Mouse (Mus musculus) intestine, embryonic 14.5 days (tissue): ENCODE data around the gene Tsen2. TPM values are rescaled to one million over a fixed set of nuclear protein-coding genes. Genes with fewer than 3 reads are reported as not detected.

Experiments used
- ATAC-seq: fragments of 200-750 bp; cut with Nextera tagmentation; replicated peaks from 2 replicates; pipeline ENCODE4 v1.8.0; 2017; ENCODE audit warnings: low read depth, moderate number of reproducible peaks, moderate TSS enrichment, moderate library complexity; ENCODE audit not compliant: low FRiP score, low TSS enrichment
- DNase-seq: peaks from one replicate; pipeline ENCODE4 v3.0.0-alpha.2; 2018; ENCODE audit warnings: low spot score
- H3K27ac ChIP-seq: fragments of 300-500 bp; sonication (generic); 2 replicates; pipeline ENCODE4 v1.5.1; 2014; ENCODE audit warnings: low read depth, mild to moderate bottlenecking, control low read depth
- H3K27me3 ChIP-seq: fragments of 300-500 bp; sonication (generic); replicated peaks from 2 replicates; pipeline ENCODE4 v1.6.1; 2014; ENCODE audit warnings: low read length, control low read depth; ENCODE audit not compliant: control insufficient read depth, insufficient read depth
- H3K36me3 ChIP-seq: fragments of 300-500 bp; sonication (generic); 2 replicates; pipeline ENCODE4 v1.6.1; 2014; ENCODE audit warnings: low read length, control low read depth; ENCODE audit not compliant: control insufficient read depth, insufficient read depth
- H3K4me1 ChIP-seq: fragments of 300-500 bp; sonication (generic); replicated peaks from 2 replicates; pipeline ENCODE4 v1.6.1; 2014; ENCODE audit warnings: low read length, control low read depth, mixed read lengths; ENCODE audit not compliant: control insufficient read depth, insufficient read depth
- H3K4me2 ChIP-seq: fragments of 300-500 bp; sonication (generic); 2 replicates; pipeline ENCODE4 v1.6.1; 2014; ENCODE audit warnings: low read length
- H3K4me3 ChIP-seq: fragments of 300-500 bp; sonication (generic); 2 replicates; pipeline ENCODE4 v1.5.1; 2014; ENCODE audit warnings: low read depth, low read length, control low read depth, mixed read lengths
- H3K9ac ChIP-seq: fragments of 300-500 bp; sonication (generic); 2 replicates; pipeline ENCODE4 v1.6.1; 2014; ENCODE audit warnings: mild to moderate bottlenecking, low read length
- H3K9me3 ChIP-seq: fragments of 300-500 bp; sonication (generic); 2 replicates; pipeline ENCODE4 v1.6.1; 2016; ENCODE audit warnings: low read length, control low read depth; ENCODE audit not compliant: control insufficient read depth
- WGBS: fragments of 180-500 bp; shearing (Covaris S2); extraction: QIAGEN DNeasy Blood & Tissue Kit; methylation state at CpG from one replicate; pipeline ENCODE4 v1.1.7; 2014; 5-methylcytosine and 5-hydroxymethylcytosine counted together
- polyA plus RNA-seq: library from polyadenylated mRNA; unstranded; fragments of >200 nt; fragmentation: Nextera tagmentation; extraction: Ambion mirVana; gene quantifications from 2 replicates; pipeline ENCODE4 v1.2.1, GENCODE M21; 2014

The Tsen2 gene
- polyA plus RNA-seq, 1 experiment from 2014 or later = 32.3 TPM

DNA sequence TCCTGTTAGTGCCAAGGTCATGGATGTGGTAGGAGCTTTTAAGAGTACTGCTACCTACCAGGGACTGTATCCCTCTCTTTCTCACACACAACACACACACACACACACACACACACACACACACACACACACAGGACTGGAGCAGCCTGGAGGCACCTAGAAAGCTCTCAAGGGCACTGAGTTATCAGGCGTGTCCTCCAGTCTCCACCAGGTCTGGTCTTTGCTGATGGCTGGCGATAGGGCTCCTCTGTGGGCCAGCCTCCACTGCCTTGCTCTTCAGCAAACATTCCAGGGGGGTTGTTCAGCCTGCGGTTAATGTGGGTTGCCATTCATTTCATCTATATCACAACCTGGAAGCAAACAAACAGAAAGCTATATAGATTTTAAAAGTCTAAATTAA is 17.0 kb upstream of the Tsen2 start:
- Histone ChIP-seq H3K9ac (no peak overlapping the region), H3K4me3 (no peak overlapping the region), H3K4me1 (no peaks in the 10 kb centered on the region), H3K36me3 (no peaks in the 10 kb centered on the region), H3K27me3 (no peaks in the 10 kb centered on the region), H3K9me3 (no peaks in the 10 kb centered on the region), H3K27ac (no peak overlapping the region), H3K4me2 (no peak overlapping the region)
- 70% methylated on average over 3 of the region's 3 CpGs for WGBS
- no peak for DNase-seq
- ATAC-seq = no peak

- Histone ChIP-seq H3K4me2 (no peak overlapping the region), H3K4me1 (no peaks in the 10 kb centered on the region), H3K9me3 (no peaks in the 10 kb centered on the region), H3K9ac (no peak overlapping the region), H3K27ac (no peak overlapping the region), H3K4me3 (no peak overlapping the region), H3K27me3 (no peaks in the 10 kb centered on the region), H3K36me3 (no peaks in the 10 kb centered on the region)
- WGBS = 93% methylated on average over 4 of the region's 4 CpGs
- ATAC-seq (no peak), DNase-seq (no peak)
These were observed 16.1 kb upstream of the Tsen2 start for GRCm38 (mm10) chr6:115528372-115528771.

DNA sequence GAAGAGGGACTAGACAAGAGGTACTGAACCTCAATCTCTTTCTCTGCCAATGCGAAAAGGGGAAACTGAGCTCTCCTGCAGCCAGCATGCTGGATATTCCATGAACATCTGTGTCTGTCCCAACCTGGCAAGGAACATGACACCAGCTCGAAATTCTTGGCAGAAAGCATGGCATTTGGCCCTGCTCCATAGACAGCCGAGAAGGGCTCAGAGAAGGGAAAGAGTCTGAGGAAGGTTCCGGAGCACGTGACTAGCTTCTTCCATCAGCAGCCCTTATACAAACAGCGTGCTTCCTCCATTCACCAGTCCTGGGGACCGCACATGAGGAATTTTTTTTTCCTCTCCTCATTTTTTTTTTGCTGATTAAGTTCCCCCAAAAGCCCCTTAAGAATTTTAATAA is 9.8 kb upstream of the Tsen2 start:
- DNase-seq = no peak

DNA sequence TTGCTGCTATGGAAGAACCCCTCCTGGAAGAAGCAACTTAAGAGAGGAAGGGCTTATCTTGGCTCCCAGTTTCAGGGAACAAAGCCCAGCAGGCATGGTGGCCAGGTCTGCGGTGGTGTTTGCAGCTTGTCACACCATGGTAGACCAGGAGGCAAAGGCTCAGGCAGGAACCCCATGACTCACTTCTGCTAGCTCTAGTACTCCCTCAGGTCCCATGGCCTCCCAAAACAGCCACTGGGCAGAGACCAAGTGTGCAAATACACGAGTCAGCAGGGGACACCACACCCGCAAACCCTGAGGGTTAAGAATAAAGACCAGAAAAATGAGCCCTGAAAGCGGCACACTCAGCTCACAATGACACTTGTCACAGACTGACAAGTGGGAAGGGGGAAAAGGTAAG is 8.3 kb upstream of the Tsen2 start:
- Histone ChIP-seq H3K9me3 (no peaks in the 10 kb centered on the region), H3K27ac (no peak overlapping the region), H3K4me3 (no peak overlapping the region), H3K9ac (no peak overlapping the region), H3K36me3 (no peaks in the 10 kb centered on the region), H3K4me1 (no peaks in the 10 kb centered on the region), H3K4me2 (no peak overlapping the region), H3K27me3 (no peaks in the 10 kb centered on the region)
- WGBS = 85% methylated on average over 4 of the region's 4 CpGs
- ATAC-seq (no peak), DNase-seq (no peak)

More for the DNA sequence above, 9.8 kb upstream of the Tsen2 start:
- H3K9ac ChIP-seq = no peak overlapping the region
- no peaks in the 10 kb centered on the region for H3K27me3 ChIP-seq
- H3K4me3 ChIP-seq = no peak overlapping the region
- no peaks in the 10 kb centered on the region for H3K9me3 ChIP-seq
- ATAC-seq = no peak
- H3K36me3 ChIP-seq = no peaks in the 10 kb centered on the region
- H3K27ac ChIP-seq = no peak overlapping the region
- H3K4me1 ChIP-seq = no peaks in the 10 kb centered on the region
- H3K4me2 ChIP-seq = no peak overlapping the region
- 63% methylated on average over 7 of the region's 7 CpGs for WGBS

- Histone ChIP-seq H3K27ac (peak overlapping the region; percentile 44; the same call in 1 of the 2 replicates), H3K4me2 (peak overlapping the region; percentile 49), H3K9ac (peak overlapping the region; percentile 38; the same call in 1 of the 2 replicates), H3K4me3 (no peak overlapping the region), H3K9me3 (no peaks in the 10 kb centered on the region), H3K4me1 (peaks cover 4% of the 10 kb centered on the region; the same call in 1 of the 2 replicates), H3K36me3 (no peaks in the 10 kb centered on the region), H3K27me3 (no peaks in the 10 kb centered on the region)
- ATAC-seq (peak; percentile 87), DNase-seq (peak; percentile 97)
- 19% methylated on average over 26 of the region's 26 CpGs for WGBS
These were observed 5.6 kb upstream of the Tsen2 start for GRCm38 (mm10) chr6:115538645-115539429.

DNA sequence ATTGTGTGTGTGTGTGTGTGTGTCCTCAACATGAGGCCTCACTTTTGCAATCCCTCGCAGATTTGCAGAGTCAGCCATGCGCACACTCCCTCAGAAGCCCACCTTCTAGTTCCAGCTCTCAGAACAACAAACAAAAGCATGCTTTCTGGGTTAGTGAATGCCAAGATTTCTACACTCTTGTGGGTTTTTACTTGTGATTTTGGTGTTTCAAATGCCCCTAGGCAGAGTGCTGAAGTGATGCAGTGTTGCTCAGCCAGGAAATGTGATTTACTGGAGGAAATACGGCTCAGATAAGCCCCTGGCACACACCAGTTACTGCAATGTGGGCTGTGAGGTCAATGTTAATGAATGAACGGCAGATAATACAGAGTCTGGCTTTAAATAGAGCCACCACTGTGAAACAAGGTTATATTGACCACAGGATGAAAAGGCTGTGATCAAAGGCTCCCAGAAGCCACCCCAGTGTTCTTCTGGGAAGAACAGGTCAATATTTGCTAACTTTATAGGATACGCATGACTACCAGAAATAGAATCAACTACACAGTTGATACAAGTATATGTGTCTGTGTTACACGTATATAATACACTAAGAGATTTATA is 2.7 kb upstream of the Tsen2 start:
- DNase-seq = no peak
- H3K4me1 ChIP-seq = peaks cover 10% of the 10 kb centered on the region; the same call in 1 of the 2 replicates
- H3K4me3 ChIP-seq = no peak overlapping the region
- peak overlapping the region; percentile 70 for H3K27ac ChIP-seq
- no peak overlapping the region for H3K4me2 ChIP-seq
- H3K9me3 ChIP-seq = no peaks in the 10 kb centered on the region
- no peak for ATAC-seq
- WGBS = 47% methylated on average over 6 of the region's 6 CpGs
- no peak overlapping the region for H3K9ac ChIP-seq
- no peaks in the 10 kb centered on the region for H3K27me3 ChIP-seq
- no peaks in the 10 kb centered on the region for H3K36me3 ChIP-seq

- no peak for DNase-seq
- no peaks in the 10 kb centered on the region for H3K27me3 ChIP-seq
- WGBS = 71% methylated on average over 3 of the region's 3 CpGs
- no peaks in the 10 kb centered on the region for H3K9me3 ChIP-seq
- H3K4me2 ChIP-seq = no peak overlapping the region
- H3K9ac ChIP-seq = no peak overlapping the region
- ATAC-seq = no peak
- no peak overlapping the region for H3K4me3 ChIP-seq
- no peaks in the 10 kb centered on the region for H3K36me3 ChIP-seq
- H3K4me1 ChIP-seq = peaks cover 10% of the 10 kb centered on the region; the same call in 1 of the 2 replicates
- H3K27ac ChIP-seq = peak overlapping the region; percentile 38; the same call in 1 of the 2 replicates
These were observed 2.1 kb upstream of the Tsen2 start for GRCm38 (mm10) chr6:115542341-115542740.

DNA sequence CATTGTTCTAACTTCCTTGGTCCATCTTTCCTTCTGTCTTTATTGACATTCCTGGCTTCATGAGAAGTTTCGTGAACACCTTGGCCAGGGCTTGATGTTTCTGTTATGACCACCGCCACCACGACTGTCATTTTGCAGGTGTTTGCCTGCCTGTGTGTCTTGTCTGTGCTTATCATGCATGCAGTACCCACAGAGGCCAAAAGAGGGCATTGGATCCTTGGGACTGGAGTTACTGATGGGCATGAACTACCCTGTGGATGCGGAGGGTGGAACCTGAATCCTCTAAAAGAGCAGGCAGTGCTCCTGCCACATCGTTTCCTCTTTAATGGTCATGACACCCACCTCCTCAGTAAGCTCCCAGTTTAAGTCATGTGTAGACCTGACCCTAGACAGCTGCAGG is 1.8 kb downstream of the Tsen2 start:
- Histone ChIP-seq H3K9ac (no peak overlapping the region), H3K9me3 (no peaks in the 10 kb centered on the region), H3K36me3 (peaks cover 31% of the 10 kb centered on the region), H3K27ac (no peak overlapping the region), H3K4me3 (no peak overlapping the region), H3K4me2 (no peak overlapping the region), H3K27me3 (no peaks in the 10 kb centered on the region), H3K4me1 (peaks cover 10% of the 10 kb centered on the region; the same call in 1 of the 2 replicates)
- DNase-seq (peak; percentile 71), ATAC-seq (no peak)
- 90% methylated on average over 5 of the region's 5 CpGs for WGBS
